In genomic region chr17:4784296-4784695, GRCm38 (mm10) we compare ENCODE assay signal across 12 mouse cellular contexts.
DNase-seq lines count a peak whose midpoint lies in the region.
"Had no signal": no experiment of that assay in that cellular context is flagged by ENCODE, and none has a peak within 500 bp of the region (broad histone marks: within the 10 kb centered on the region; RNA-seq: fewer than 3 reads in every experiment).

No protein-coding gene starts in this region.

- peak; percentile 57 for DNase-seq in cerebellum, postnatal 10 days
- DNase-seq in cerebellum, adult 9-10 months = no peak
- DNase-seq in heart, adult 18-20 months = peak; percentile 63 to 74
- DNase-seq in heart, postnatal 25 days (ENCODE audit: low spot score) = no peak
- peak; percentile 18 for DNase-seq in lung, postnatal 10 days
- DNase-seq in lung, postnatal 4 days = no peak
- peak; percentile 47 for DNase-seq in skeletal muscle tissue, adult 2 months (ENCODE audit: low read depth, low spot score)
- no peak for DNase-seq in embryo, embryonic 10 days (ENCODE audit: low spot score)
- DNase-seq: B cell, adult 2 months; layer of hippocampus, postnatal 36 days; right cerebral cortex, adult 18-20 months; thymus, postnatal 14 days had no signal

- intact Hi-C loops in heart, postnatal 25 days (cut with DNase I) = loop anchor here (5.0 to 10.0 kb wide), 2 partner anchors 48 to 191 kb away; no protein-coding TSS in a partner anchor

Comparison
In these comparisons a context has a peak if more than half of its experiments do, and no peak if none do; other contexts are left out.
1. DNase-seq: peak in cerebellum, postnatal 10 days (2 of 2), heart, adult 18-20 months (2 of 2), lung, postnatal 10 days (single experiment) and skeletal muscle tissue, adult 2 months (single experiment); none in cerebellum, adult 9-10 months (single experiment), heart, postnatal 25 days (single experiment), lung, postnatal 4 days (0 of 2) and embryo, embryonic 10 days (single experiment).